Mouse (Mus musculus) CD4-positive, CD25-positive, alpha-beta regulatory T cell (primary cell): ENCODE measurements around the gene Zfp987. TPM values are rescaled to one million over a fixed set of nuclear protein-coding genes. Genes with fewer than 3 reads are reported as not detected.

ENCODE experiments used
- polyA plus RNA-seq: library from polyadenylated mRNA; unstranded; fragments of 100-300 nt; shearing (Covaris generic); gene quantifications from one replicate; pipeline ENCODE4 v1.2.1, GENCODE M21; 2017

Gene Zfp987
- 2.4 TPM for polyA plus RNA-seq

DNA sequence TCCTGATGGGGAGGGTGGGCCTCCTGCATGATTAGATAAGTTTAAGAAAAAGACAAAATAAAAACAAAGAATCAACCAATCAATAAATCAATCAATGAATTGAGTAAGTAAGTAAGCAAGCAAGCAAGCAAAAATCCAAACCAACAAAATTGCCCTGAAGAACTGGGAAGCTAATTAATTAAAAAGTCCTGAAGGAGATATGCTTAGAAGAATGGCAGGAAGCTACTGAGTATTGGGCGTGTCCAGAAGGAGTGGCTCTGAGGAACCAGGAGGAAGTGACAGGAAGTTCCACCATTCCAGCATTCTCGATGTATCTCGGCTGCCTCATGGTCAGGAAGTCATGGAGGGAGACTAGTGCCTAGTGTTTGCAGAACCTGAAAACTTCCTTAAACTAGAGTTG is at the start of gene Zfp987:
Zfp987 (plus strand) TSS at position 301 of the 400 bp plus-strand sequence.

DNA sequence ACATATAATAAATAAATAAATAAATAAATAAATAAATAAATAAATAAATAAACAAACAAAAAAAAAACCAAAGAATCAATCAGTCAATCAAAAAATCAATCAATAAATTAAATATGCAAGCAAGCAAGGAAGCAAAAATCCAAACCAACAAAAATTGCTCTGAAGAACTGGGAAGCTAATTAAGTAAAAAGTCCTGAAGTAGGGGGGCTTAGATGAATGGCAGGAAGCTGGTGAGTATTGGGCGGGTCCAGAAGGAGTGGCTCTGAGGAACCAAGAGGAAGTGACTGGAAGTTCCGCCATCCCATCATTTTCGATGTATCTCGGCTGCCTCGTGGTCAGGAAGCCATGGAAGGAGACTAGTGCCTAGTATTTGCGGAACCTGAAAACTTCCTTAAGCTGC is 59.4 kb downstream of the Zfp987 start, which contains the start of gene Zfp600:
Zfp600 (plus strand) TSS at position 301 of the 400 bp plus-strand sequence.

Other genes starting within 250 kb of the Zfp987 start
- gene Zfp986, start 228.5 kb upstream of the Zfp987 start, polyA plus RNA-seq: not detected
- gene Zfp600, start 59.5 kb downstream of the Zfp987 start, polyA plus RNA-seq: not detected